Mouse (Mus musculus) yolk sac, embryonic 10.5 days (tissue): ENCODE results near the gene Krt36.

Experiments used
- DNase-seq: peaks from one replicate; pipeline ENCODE4 v3.0.0-alpha.2; 2017; ENCODE audit warnings: low spot score

Gene Krt36

DNA sequence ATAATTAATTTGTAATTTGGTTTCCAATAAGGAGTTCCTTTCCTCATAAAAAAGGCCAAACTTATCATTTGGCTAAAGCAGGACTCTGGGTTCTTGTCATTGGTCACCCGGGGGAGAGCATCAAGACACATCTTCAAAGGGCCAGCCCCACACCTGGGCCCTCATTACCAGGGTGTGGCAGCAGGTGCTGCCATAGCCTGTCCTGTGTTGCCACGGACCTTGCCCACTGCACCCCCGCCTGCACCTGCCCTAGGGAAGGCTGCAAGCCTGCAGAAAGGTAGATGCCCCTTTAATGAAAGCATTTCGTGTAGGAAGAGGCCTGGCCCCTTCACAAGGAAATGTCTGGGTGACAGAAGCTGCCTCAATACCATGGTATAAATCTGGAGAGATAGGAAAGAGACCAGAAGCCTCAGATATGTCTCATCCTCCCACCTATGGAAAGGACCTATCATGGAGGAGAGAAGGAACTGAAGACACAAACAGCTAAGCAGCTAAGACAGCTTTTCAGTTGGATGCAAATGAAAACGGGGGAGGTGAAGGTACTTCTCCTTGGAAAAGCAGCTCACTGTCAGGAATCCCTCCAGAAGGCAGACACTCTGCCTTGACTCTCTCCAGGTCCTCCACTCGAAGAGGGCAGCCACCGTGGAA lies 16.9 kb downstream of the Krt36 start:
- no peak for DNase-seq

DNA sequence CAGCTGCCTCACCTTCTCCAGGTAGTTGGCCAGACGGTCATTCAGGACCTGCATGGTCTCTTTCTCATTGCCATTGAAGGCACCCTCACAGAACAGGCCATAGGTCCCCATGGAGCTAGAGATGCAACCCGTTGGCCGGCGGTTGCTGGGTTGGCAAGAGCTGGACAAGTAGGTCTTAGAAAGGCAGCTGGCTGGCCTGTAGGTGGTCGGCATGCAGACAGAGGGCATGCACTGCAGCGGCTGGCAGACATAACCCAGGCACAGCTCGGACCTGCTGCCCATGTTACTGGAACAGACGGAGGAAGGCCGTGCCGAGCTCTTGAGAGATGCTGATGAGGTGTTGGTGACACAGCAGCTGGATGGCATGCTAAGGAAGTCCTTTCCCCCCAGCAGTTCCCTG lies 17.6 kb downstream of the Krt36 start, which contains the start of gene Krt32:
Krt32 (minus strand) TSS at position 366 of the 400 bp plus-strand sequence.
- DNase-seq: no peak

DNA sequence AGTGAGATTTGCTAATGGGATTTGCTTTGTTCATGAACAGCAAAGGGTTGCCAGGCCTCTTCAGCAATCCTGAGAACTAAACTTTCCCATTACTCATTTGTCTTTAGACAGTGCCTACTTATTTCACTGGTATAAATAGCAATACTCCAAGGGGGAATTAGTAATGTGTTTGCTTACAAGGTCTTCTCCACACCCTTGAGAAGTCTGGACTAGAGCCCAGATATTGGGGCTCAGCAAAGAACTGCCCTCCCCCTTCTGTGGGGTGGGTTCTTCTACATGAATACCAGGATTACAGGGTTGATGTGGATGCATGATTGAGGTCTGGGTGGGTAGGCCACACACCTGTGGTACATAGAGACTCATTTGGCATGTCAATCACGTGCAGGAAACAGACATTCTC lies 31.6 kb downstream of the Krt36 start:
- DNase-seq: no peak

DNA sequence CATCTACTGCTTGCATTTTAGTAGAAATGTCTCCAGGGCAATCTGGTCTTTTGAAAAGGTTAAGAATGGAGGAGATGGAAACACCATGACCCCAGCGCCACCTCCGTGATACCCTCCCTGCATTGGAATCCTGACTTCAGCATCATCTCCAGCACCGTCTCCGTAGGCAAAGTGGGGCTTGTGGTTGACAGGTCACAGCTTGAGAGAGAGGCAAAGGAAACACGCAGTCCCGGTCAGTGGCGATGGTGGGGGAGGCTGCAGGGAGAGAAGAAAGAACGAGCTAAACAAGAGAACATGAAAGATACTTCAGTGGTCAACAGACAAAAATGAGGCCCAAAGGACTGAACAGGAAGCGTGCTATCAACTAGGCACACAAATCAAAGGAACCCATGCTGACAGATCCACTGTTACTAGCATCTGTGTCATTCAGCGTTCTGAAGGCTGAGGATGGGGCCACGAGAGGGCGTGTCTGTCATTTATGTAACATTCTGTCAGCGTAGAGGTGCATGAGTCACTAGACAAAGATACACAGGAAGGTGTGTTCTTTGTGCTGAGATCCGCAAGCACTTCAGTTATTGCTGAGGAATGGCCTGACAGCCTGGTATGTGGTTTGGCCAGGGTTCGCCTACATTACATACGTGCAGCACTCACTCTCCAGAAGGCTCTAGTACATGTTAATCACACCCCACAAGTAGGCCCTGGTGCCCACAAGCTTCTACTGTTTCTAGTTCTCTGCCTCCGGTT lies 38.0 kb downstream of the Krt36 start:
- DNase-seq: no peak

DNA sequence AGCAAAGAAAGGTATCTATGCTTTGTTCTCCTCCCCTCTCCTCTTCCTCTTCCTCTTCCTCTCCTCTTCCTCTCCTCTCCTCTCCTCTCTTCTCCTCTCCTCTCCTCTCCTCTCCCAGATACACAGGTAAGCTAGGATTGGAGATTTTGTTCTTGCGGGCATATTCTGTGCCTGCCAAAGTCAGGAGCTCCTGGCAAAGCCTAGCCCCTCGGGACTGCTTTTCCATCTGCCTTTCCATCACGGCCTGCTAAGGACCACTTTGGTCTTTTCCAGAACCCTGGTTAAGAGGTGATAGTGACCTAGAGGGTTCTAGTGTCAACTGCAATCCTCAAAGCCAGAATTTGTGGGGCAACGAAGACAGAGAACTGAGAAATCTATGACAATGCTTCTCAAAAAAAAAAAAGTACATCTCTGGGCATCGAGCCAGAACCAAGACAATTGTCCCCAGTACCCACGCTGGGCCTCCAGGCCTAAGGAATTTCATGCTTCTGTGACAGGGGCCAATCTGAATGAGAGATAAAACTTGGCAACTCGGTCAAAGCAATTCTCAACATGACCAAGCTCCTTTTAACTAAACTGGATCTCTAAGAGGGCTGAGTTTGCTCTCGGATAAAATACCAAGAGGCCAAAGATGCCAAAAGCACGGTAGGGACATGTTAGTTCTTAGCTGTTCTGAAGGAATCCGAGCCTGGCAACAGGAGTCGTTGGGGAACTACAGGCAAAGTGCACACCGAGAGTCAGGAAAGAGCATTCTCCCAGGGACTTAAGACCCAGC lies 39.0 kb downstream of the Krt36 start:
- DNase-seq: no peak

DNA sequence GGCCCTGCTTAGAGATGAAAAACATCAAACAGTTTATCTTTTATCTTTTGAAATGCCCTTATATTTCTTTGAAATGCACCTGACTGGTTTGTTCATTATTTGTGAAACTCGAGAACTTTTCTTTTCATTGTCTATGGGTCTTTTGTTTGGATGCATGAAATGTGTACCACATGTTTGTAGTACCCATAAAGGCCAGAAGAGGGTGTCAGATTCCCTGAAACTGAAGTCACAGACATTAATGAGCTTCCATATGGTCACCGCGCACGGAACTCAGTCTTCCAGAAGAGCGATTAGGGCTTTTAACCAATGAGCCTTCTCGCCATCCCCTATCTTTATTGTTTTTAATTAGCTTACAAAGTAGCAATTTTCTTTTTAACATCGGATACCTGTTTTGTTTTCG lies 46.6 kb downstream of the Krt36 start:
- no peak for DNase-seq

DNA sequence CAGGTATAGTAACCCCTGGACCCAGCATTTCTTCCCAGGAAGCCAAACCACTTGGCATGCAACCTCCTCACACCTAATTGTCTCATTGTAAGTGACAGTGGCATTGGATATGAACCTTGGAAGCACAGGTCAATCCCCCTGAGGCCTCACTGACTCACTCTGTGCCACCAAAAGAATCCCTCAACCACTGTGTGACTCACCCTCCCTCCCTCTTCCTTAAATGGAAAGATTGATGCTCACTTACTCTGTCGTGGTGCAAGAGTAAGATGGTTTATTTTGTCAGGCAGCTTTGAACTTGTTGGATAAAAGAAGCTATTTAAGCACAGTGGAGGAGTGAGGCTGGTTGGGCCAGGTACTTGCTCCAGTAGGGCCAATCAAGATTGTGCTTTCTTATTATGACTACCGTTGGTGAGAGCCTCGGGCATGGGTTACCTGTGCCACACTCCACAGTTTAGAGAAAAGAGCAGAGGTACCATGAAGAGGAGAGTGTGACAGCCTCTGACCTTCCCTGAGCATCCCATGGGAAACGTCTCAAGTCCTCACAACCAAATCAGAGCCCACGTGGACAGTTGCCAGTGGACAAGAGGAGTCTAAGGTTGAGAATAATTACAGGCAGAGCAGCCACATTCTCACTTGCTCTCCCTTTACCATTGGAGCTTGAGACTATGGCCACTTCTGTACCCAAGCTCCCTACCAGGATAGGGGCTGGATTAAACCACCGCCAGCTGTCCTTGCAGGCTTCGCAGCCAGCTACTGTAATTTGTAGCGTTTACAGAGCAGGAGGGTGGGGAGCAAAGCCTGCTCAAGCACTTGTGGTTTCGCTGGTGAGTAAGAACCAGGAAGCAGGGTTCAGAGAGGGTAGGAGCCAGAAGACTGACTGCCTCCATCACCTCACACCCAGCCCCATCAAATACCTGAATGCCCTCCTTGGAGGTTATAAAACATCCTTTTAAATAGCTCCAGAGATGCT lies 49.5 kb downstream of the Krt36 start:
- no peak for DNase-seq
